Mouse (Mus musculus): ENCODE results near the gene Mrpl22.
A peak's percentile ranks its signal among the peaks of the same experiment; 100 is the strongest.
"Not testable (repeated sequence)": the region's sequence is repeated elsewhere in the genome, so short reads cannot be mapped to it uniquely, and the experiment has no call there.

Gene Mrpl22

DNA sequence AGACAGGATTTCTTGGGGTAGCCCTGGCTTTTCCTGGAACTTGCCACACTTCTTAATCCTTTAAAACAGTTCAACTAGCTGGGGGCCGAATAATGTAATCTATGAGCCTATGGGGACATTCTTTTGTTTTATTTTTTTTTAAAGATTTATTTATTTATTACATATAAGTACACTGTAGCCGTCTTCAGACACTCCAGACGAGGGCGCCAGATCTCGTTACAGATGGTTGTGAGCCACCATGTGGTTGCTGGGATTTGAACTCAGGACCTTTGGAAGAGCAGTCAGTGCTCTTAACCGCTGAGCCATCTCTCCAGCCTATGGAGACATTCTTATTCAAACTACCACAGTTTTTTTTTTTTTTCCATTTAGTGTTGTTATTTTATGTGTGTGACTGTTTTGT, 8.5 kb downstream of the Mrpl22 start:
- DNase-seq (ENCODE audit: extremely low read depth, insufficient read length, low spot score): not testable (repeated sequence)

DNA sequence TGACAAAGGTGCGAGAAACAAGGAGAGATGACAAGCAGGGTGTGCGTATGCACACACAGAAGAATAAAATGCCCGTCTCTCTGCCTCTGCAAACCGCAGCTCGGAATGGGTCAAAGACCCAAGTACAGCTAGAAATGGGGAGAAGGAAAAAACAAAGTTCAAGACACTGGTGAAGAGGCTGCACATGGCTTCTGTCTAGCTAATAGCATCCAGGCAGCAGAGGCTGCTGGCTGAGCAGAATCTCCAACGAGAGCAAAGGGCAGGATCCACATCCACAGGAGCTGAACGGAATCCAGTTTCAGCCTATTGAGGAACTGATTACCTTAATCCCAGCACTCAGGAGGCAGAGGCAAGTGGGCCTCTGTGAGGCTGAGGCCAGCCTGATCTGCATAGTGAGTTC, 9.3 kb downstream of the Mrpl22 start:
- DNase-seq (ENCODE audit: extremely low read depth, insufficient read length, low spot score): no peak

DNA sequence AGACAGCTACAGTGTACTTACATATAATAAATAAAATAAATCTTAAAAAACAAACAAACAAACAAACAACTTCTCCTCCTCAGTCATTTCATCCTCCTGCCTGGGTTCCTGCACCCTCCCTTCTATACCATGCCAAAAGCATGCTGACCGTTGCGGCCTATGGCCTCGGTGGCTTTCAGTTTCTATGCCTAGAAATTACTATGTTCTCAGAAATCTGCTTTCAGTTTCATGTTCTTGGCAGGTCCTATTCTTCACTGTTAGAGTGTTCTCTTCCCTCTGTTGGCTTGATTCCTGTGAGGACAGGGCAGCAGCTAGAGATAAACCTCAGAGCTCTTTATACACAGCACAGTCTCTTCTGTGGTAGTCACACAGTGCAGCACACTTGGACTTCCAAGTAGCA, 12.1 kb downstream of the Mrpl22 start:
- no peak for DNase-seq (ENCODE audit: extremely low read depth, insufficient read length, low spot score)

DNA sequence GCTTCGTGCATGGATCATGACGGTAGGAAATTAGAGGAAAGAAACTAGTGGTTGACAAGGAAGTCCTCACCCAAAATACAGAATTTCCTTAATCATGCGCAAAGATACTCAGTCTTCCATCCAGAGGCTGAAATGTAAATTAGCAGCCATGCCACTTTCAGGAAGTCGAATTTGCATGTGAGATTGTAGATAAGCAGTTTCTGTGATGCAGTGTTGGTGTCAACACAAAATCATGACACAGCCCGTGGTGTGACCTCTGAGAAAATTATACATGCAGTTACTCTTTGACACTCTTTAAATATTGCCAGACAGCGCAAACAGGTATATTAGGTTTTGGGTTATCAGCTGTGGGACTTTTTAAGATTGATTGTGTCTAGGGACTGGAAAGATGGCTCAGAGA, 18.2 kb downstream of the Mrpl22 start:
- no peak for DNase-seq (ENCODE audit: extremely low read depth, insufficient read length, low spot score)

DNA sequence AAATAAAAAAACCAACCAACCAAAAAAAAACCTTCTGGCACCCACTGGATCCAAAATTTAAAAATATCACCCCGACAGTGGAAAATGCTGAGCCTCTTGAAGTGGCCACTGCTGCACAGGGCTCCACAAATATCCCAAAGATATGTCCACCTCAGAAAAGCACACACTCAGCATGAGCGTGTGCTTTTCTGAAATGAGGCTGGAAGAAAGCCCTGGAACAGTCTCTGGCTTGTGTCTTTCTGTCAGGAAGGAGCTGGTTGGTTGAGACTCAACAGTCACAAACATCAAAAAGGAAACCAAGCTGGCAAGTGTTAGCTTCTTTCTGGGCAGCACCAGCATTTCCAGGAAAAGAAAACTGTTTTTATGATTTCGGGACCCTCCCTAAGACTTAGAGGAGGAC, 21.9 kb downstream of the Mrpl22 start:
- no peak for DNase-seq (ENCODE audit: extremely low read depth, insufficient read length, low spot score)

DNA sequence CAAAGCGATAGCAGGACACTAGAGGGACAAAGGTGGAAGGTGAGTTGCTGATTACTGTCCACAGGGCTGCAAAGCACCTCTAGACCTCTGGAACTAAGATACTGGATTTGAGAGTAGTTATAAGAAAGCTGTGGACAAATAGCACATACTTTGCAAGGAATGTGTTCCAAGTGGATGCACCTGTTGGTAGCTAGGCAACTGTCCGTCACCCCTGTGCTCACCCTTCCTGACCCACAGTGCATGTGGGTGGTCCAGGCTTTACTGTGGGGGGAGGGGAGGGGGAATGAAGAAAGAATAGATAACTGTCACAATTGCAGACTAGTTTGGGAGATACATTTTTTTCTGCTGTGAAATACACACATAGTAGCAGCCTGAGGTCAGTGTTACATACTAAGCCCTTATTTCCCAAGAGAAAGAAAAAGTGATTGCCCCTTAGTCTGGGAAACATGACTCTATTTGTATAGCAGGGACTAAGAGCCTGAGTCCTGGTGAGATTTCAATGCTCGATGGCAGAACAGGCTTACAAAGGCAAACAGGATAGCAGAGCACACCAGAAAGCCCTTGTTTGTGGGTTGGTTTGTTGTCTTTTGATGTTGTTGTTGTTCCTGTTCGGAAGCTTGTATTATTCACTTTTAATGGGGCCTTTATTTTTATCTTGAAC, 22.5 kb downstream of the Mrpl22 start:
- no peak for DNase-seq (ENCODE audit: extremely low read depth, insufficient read length, low spot score)

DNA sequence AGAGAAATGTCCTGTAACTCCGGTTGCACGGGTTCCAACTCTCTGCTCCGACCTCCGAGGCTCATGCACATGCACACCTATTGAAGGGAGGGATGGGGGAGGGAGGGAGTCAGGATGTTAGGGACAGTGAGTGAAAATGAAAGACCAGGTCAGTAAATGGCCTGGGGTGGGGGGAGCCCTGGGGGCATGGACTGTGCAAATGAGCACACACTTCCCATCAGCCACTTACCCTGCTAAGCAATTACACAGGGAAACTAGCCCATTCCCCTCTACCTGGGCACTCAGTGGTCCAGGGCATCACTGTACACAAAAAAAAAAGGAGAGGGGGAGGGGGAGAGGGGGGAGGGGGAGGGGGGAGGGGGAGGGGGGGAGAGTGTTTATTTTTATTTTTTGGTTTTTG, 27.2 kb downstream of the Mrpl22 start:
- no peak for DNase-seq (ENCODE audit: extremely low read depth, insufficient read length, low spot score)

DNA sequence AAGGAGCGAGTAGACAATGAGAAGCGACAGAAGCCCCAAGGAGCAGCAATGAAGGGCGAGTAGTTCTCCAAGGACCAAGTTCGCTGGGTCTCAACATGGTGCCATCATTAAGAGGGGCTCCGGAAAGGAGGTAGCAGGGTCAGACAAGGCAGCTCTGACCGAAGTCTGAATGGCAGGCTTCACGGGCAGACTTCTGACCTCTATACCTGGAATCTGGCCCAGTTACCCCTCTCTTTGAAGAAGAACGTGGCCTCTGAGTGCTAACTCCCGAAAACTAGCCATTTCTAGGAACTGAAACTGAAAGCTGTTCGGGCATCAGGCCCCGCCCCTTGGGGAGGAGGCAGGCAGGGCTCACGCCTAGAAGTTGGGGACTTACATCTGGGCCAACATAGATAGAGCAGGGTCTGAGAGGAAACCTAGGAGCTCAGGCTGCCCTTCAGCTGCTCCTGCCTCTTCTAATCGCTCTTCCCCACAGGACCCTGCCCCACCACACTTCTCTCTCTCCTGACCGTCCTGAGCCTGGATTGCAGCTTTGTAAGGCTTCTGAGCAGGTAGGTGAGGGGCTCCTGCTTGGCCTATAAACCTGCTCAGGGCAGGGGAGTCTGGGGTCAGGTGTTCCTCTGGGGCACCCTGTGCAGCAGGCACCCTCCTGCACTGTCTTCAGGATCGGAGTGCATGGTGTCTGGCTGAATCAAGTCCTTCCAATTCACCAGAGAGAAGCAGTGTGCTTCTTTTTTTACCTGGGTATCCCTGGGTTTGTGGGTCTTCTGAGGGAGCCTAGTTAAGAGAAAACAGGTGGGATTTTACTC, 28.0 kb downstream of the Mrpl22 start, which contains the start of the genes Igtp and Irgm2:
Igtp (plus strand) TSS at position 328 of the 809 bp plus-strand sequence.
Irgm2 (plus strand) TSS at position 390 of the 809 bp plus-strand sequence.
- DNase-seq (ENCODE audit: extremely low read depth, insufficient read length, low spot score): peak; percentile 62

DNA sequence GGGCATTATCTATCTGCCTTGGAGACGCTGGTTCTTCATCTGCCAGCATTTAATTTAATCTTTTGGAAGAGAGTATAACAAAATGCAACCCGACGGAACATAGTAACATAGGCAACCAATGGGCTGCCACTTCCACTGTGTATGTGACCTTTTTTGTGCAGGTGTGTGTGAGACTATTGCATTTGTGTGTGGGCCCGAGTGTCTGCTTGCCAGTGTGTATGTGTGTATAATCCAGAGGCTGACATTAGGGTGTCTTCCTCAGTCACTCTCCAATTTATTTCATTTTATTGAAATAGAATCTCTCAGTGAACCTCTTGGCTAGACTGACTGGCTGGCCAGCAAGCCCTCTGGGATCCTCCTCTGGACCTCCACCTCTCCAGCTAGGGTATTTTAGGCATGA, 28.8 kb downstream of the Mrpl22 start:
- DNase-seq (ENCODE audit: extremely low read depth, insufficient read length, low spot score): no peak

DNA sequence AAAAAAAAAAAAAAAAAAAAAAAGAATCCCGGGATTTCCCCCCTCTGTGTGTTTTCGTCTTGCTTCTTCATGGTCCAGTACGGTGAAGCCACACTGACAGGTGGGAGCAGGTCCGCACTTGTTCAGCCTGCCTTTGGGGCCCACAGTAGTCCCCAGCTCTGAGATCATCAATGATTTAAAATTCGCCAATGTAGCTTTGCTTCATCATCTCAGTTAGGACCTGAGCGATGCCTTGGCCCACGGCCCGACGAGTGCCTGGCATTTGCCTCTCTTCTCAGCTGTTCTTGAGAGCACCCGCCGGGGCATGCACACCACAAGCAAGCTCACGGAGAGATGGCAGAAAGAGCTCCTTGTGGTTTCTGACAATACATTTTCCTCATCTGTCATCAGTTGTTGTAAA, 29.6 kb downstream of the Mrpl22 start:
- DNase-seq (ENCODE audit: extremely low read depth, insufficient read length, low spot score): no peak

DNA sequence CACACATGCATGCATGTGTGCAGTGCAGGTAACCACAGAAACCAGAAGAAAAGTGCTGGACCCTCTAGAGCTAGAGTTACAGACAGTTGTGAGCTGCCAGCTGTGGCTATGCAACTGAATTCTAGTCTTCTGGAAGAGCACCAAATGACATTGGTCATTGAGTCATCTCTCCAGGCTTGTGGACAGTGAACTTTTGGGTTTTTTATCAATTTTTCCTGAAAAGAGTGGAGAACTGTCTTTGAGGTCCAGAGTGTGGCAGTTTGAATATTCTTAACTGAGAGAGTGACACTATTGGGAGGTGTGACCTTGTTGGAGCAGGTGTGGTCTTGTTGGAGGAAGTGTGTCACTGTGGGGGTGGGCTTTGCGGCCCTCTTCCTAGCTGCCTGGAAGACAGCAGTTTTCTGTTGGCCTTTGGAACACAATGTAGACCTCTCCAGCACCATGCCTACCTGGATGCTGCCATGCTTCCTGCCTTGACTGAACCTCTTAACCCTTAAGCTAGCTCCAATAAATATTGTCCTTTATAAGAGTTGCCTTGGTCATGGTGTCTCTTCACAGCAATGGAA, 38.9 kb downstream of the Mrpl22 start:
- no peak for DNase-seq (ENCODE audit: extremely low read depth, insufficient read length, low spot score)

DNA sequence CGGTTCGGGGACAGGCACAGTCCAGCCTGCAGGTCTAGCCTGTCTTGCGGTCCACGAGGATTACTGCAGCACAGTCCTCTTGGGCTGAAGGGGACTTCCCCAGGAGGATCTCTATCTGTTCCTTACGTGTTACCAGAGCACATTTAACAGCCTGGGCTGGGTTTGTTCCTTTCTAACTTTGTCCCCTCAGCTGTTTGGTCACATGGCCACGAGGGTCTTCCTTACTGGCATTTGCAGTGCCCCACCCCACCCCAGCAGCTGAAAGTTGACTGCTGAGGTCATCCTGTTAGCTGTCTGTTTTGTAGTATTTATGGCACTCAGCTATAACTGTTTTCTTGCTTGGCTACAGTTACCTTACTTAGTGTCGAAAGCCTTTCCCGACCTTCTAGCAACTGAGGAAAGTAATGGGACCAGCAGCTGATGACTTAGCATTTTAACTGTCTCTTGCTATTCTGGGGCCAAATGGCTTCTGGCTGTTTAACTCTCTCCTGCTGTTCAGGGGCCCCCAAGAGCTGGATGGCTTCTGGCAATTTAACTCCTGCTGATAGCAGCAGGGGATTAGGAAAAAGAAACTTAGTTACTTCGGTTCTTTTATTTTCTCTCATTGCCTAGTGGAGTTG, 39.7 kb downstream of the Mrpl22 start:
- DNase-seq (ENCODE audit: extremely low read depth, insufficient read length, low spot score): no peak

DNA sequence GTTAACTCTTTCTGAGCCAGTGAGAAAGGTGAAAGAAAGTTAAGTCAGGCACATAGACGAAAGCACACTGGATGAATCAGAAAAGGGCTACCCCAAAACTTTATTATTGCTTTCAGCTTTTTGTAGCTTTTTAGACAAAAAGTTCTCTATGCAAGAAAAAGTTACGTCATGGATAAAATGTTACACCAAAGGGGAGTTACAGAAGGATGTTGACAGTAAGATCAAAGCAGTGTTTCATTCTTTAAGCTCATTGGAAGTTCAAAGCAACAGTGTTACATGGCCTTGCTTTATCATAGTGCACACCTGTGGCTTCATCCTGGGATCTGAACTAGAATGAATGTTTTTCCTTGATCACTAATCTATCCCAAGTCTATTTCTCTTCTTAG, 40.2 kb downstream of the Mrpl22 start:
- DNase-seq (ENCODE audit: extremely low read depth, insufficient read length, low spot score): no peak

DNA sequence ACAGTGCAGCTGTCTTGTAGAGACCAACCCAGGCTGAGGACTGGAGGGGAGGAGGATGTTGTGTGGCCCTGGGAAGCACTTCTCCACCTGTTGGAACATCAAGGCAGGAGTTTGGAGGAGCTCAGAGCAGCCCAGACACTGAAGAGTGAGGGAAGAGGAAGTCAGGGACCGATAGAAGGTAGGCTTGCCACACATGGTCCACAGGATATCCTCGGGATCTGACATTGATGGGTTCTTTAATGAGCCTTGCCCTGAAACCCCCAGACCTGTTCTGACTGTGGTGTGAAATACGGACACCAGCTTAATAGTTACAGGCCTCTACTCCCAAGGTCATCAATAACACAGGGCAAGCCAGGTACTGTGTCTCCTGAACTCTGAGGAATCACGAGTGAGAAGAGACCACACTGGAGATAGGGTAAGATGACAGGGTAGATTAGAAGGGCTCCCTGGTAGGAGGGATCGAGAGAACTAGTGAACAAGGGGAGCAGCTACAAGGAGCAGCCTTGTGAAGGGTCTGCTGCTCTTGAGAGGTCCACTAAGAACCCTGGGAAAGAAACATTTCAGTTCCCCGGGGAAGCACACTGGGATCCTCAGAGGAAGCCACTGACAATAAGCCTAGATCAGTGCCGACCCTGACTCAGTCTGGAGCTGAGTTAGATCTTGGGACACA, 42.3 kb downstream of the Mrpl22 start:
- no peak for DNase-seq (ENCODE audit: extremely low read depth, insufficient read length, low spot score)

DNA sequence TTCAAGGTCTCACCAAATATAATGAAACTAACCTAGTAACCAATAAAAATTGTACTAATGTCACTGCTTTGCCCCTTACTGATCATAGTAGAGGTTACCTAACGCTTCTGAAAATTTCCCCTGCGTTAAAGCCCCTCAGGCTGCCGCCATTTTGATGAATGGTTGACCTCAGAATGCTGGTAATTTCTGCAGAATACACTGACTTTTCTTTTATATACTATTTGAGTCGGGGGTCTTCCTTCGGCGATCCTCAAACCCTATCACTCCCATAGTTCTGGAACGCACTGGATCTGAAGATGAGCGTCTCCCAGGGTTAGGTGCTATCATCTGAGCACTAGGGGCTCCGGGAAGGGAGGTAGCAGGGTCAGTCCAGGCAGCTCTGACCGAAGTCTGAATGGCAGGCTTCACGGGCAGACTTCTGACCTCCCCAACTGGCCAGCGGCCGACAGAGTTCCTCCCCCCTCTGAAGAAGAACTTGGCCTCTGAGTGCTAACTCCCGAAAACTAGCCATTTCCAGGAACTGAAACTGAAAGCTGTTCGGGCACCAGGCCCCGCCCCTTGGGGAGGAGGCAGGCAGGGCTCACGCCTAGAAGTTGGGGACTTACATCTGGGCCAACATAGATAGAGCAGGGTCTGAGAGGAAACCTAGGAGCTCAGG, 43.1 kb downstream of the Mrpl22 start:
- DNase-seq (ENCODE audit: extremely low read depth, insufficient read length, low spot score): peak; percentile 78

DNA sequence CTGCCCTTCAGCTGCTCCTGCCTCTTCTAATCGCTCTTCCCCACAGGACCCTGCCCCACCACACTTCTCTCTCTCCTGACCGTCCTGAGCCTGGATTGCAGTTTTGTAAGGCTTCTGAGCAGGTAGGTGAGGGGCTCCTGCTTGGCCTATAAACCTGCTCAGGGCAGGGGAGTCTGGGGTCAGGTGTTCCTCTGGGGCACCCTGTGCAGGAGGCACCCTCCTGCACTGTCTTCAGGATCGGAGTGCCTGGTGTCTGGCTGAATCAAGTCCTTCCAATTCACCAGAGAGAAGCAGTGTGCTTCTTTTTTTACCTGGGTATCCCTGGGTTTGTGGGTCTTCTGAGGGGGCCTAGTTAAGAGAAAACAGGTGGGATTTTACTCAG, 43.6 kb downstream of the Mrpl22 start:
- not testable (repeated sequence) for DNase-seq (ENCODE audit: extremely low read depth, insufficient read length, low spot score)

DNA sequence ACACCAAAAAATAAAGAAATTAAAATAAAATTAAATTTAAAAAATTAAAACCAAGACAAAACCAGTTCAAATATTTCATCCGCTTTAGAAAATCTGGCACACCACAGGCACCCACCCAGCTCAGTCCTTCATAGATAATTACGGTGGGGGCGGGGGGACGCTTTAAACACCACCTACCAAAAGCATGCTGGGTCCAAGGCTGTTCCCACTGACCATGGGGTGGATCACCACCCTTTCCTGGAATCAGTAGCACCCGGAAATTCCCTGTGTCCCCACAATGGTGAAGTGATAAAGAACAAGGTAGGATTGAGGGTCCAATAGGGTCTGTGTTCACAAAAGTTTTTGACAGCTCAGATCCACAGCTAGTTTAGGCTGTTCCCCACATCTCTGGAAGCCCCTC, 44.4 kb downstream of the Mrpl22 start:
- no peak for DNase-seq (ENCODE audit: extremely low read depth, insufficient read length, low spot score)

DNA sequence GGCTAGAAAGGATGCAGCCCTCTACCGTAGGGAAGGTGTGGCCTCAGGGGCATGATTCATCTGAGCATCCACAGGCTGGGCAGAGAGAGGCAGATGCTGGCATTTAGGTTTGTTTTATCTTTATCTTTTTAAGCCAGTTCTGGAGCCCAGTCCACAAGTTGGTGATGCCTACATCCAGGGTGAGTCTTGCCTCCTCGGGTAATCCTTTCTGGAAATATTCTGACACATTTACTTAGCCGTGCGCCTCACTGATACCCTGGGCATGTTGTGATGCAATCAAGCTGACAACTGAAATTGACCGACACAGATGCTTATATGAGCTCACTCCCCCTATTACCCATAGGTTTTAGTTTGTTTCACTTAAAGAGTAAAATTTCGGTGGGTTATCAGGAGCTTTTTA, 45.4 kb downstream of the Mrpl22 start:
- no peak for DNase-seq (ENCODE audit: extremely low read depth, insufficient read length, low spot score)

DNA sequence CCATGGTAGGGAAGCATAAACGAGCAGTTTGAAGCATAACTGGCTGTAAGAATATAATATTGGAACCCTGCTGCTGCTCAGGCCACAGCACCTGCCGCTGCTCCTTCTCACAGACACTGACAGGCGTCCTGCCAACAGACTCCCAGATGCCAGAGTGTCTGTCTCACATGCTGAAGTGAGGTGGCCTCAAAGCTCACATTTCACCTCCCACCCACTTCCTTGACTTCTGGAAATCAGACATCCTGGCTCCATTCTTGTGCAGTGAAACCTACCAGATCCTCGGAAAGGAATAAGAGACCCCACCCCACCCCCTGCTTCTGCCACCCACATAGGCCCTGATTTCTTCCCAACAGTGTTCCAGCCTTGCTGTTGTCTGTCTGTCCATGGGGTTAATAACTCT, 52.3 kb downstream of the Mrpl22 start:
- DNase-seq (ENCODE audit: extremely low read depth, insufficient read length, low spot score): no peak

DNA sequence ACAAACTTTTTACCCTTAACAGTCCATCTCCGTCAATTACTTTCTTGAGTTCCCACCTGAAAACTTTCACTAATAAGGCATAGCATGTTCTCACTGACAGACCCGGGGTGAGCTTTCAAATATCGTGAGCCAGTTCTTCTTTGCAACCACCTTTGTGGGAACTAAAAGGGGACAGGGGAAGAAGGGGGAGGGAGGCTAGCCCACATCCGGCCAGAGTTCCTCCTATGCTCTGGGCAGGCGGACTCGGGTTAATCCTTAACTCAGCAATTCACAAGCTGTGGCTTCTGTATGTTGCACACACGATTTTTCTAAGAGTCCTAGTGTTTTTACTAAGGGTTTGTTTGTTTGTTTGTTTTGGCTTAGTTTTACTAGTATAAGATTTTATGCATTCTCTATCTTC, 52.9 kb downstream of the Mrpl22 start:
- no peak for DNase-seq (ENCODE audit: extremely low read depth, insufficient read length, low spot score)

All from 3134 (cell line).